Mouse (Mus musculus) layer of hippocampus, adult 11-12 months (tissue): ENCODE results near the gene Rpsa.
A peak's percentile ranks its signal among the peaks of the same experiment; 100 is the strongest.

Source experiments
- DNase-seq: peaks from one replicate; pipeline ENCODE4 v3.0.0; 2022; ENCODE audit warnings: low spot score

Rpsa gene

GRCm38 (mm10) chr9:120113456-120113855 lies 14.0 kb upstream of the Rpsa start:
- no peak for DNase-seq

- DNase-seq: no peak
Measured at GRCm38 (mm10) chr9:120114051-120114788, 13.3 kb upstream of the Rpsa start.

GRCm38 (mm10) chr9:120114789-120115151 lies 12.7 kb upstream of the Rpsa start:
- no peak for DNase-seq

- DNase-seq: no peak
Measured at GRCm38 (mm10) chr9:120115580-120115979, 11.9 kb upstream of the Rpsa start.

- DNase-seq: no peak
Measured at GRCm38 (mm10) chr9:120116184-120116624, 11.3 kb upstream of the Rpsa start.

GRCm38 (mm10) chr9:120118212-120118611 lies 9.3 kb upstream of the Rpsa start:
- no peak for DNase-seq

- DNase-seq: no peak
Measured at GRCm38 (mm10) chr9:120120503-120120902, 7.0 kb upstream of the Rpsa start.

- no peak for DNase-seq
Measured at GRCm38 (mm10) chr9:120126868-120127267, 621 bp upstream of the Rpsa start.

- DNase-seq: no peak
Measured at GRCm38 (mm10) chr9:120129276-120129675, 1.8 kb downstream of the Rpsa start.

GRCm38 (mm10) chr9:120131784-120132288 lies 4.3 kb downstream of the Rpsa start:
- DNase-seq: no peak

- no peak for DNase-seq
Measured at GRCm38 (mm10) chr9:120132980-120133754, 5.7 kb downstream of the Rpsa start.

GRCm38 (mm10) chr9:120133755-120134475 lies 6.4 kb downstream of the Rpsa start:
- DNase-seq: no peak

GRCm38 (mm10) chr9:120134529-120135160 lies 7.2 kb downstream of the Rpsa start:
- no peak for DNase-seq

- no peak for DNase-seq
Measured at GRCm38 (mm10) chr9:120135454-120135853, 8.0 kb downstream of the Rpsa start.

GRCm38 (mm10) chr9:120140652-120141051 lies 13.2 kb downstream of the Rpsa start:
- peak; percentile 74 for DNase-seq

- DNase-seq: peak; percentile 58
Measured at GRCm38 (mm10) chr9:120144474-120144873, 17.0 kb downstream of the Rpsa start.

GRCm38 (mm10) chr9:120149222-120149828 lies 21.8 kb downstream of the Rpsa start, which contains the start of gene Mobp:
TSS of gene Mobp (plus strand) at chr9:120149707.
- DNase-seq: peak; percentile 52

- DNase-seq: no peak
Measured at GRCm38 (mm10) chr9:120151152-120151551, 23.7 kb downstream of the Rpsa start.

GRCm38 (mm10) chr9:120151906-120152399 lies 24.5 kb downstream of the Rpsa start:
- DNase-seq: no peak

GRCm38 (mm10) chr9:120158047-120158446 lies 30.6 kb downstream of the Rpsa start:
- DNase-seq: no peak

GRCm38 (mm10) chr9:120163862-120164261 lies 36.4 kb downstream of the Rpsa start:
- DNase-seq: no peak
